Mouse (Mus musculus): ENCODE data around the gene Ror2.

DNA sequence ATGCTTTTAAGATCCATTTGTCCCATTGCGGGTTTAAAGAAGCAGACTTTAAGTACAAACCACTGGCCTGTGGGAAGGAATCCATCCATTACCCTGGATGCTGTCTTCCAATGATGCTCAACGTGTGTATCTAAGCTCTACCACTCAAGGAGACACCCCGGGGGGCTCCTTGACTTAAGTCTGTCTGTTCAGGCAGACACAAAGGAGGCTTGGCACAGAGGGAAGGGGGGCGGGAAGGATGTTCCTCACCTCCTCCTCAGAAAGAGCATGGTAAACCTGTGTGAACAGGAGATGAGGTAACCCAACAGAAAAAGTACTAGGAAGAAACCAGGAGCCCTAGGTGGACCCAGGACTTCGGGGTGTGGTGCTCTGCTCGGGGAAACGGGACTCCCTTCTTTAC, 50.0 kb downstream of the Ror2 start:
- TF ChIP-seq CTCF (IDR thresholded peaks at IDR 0.05; ENCODE audit: control insufficient read depth, insufficient read depth, insufficient replicate concordance, low read depth, low read length) = no peak
- no peak for TF ChIP-seq POLR2A (IDR thresholded peaks at IDR 0.05; ENCODE audit: control insufficient read depth, low read depth, low read length)
